Mouse (Mus musculus): ENCODE data around the gene Trim12c. TPM values are rescaled to one million over a fixed set of nuclear protein-coding genes. Genes with fewer than 3 reads are reported as not detected.

The Trim12c gene
- total RNA-seq, 2 experiments from 2014 or later = 4.1 to 4.9 TPM

Other genes starting within 250 kb of the Trim12c start
- not detected for gene Olfr646, start 248.5 kb downstream of the Trim12c start, total RNA-seq (2021)
- not detected for gene Ubqln5, start 223.5 kb downstream of the Trim12c start, total RNA-seq (2021)
- not detected for gene Olfr643, start 216.0 kb downstream of the Trim12c start, total RNA-seq (2021)
- not detected for gene Ubqln3, start 210.1 kb downstream of the Trim12c start, total RNA-seq (2021)
- not detected for gene Ubqlnl, start 202.8 kb downstream of the Trim12c start, total RNA-seq (2021)
- gene Olfm5, start 188.5 kb downstream of the Trim12c start, total RNA-seq (2021) = not detected
- not detected for gene Olfr648, start 170.0 kb downstream of the Trim12c start, total RNA-seq (2021)
- not detected for gene Olfr649, start 157.4 kb downstream of the Trim12c start, total RNA-seq (2021)
- under 1 TPM; 0.30 to 0.67 TPM for gene Trim6, start 134.6 kb downstream of the Trim12c start, total RNA-seq (2021)
- 1 to 10 TPM; 3.9 to 4.7 TPM for gene Trim34a, start 108.9 kb downstream of the Trim12c start, total RNA-seq (2021)
- gene Trim5, start 65.3 kb downstream of the Trim12c start, total RNA-seq (2021) = 1 to 10 TPM; 2.3 to 2.7 TPM
- 1 to 10 TPM; 5.9 to 7.0 TPM for gene Trim12a, start 37.9 kb downstream of the Trim12c start, total RNA-seq (2021)
- gene Trim34b, start 23.9 kb downstream of the Trim12c start, total RNA-seq (2021) = under 1 TPM; 0.36 to 0.60 TPM
- under 1 TPM in 1 of 2 experiments, not detected in 1; 0.21 TPM for gene Trim30b, start 16.5 kb upstream of the Trim12c start, total RNA-seq (2021)
- under 1 TPM; 0.39 to 0.45 TPM for gene Trim30c, start 47.5 kb upstream of the Trim12c start, total RNA-seq (2021)
- gene Trim30a, start 111.8 kb upstream of the Trim12c start, total RNA-seq (2021) = 1 to 10 TPM; 4.3 to 4.9 TPM
- under 1 TPM; 0.87 to 0.97 TPM for gene Trim30d, start 154.5 kb upstream of the Trim12c start, total RNA-seq (2021)
- not detected for gene Olfr651, start 196.8 kb upstream of the Trim12c start, total RNA-seq (2021)
- not detected for gene Olfr652, start 207.5 kb upstream of the Trim12c start, total RNA-seq (2021)
- not detected for gene Olfr653, start 224.0 kb upstream of the Trim12c start, total RNA-seq (2021)
- not detected for gene Olfr654, start 233.7 kb upstream of the Trim12c start, total RNA-seq (2021)
- not detected for gene Olfr655, start 248.4 kb upstream of the Trim12c start, total RNA-seq (2021)